Mouse (Mus musculus): ENCODE results near the gene Cxcl13.

DNA sequence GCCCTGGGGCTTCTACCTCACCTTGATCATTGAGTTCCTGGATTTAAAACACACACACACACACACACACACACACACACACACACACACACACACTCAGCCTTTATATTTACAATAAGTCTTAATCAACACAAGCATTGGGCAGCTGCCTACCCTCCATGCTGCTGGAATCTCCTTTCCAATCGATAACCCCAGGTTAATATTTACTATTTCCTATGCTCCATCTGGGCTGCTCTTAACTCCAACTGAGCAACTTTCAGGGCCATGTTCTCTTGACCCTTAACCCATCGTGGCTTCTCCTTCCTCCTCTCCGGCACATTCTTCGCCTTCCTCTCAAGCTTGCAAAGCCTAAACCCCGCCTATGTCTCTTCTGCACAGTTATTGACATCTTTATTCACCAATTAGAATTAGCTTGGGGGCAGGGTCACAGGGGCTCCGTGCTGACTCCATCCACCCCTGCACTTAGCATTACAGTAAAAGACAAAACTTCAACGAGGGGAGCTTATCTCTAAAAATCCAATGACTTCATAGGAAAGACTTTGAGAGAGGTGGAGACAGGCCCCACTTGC, 51.6 kb downstream of the Cxcl13 start:
- TF ChIP-seq CTCF (IDR thresholded peaks at IDR 0.05; ENCODE audit: borderline replicate concordance, extremely low read depth, insufficient read depth, insufficient read length): no peak
- TF ChIP-seq POLR2A (IDR thresholded peaks at IDR 0.05; ENCODE audit: borderline replicate concordance, extremely low read depth, insufficient read depth, insufficient read length, poor library complexity, severe bottlenecking): no peak

All from brain, embryonic 14.5 days (tissue).